8 mouse cellular contexts compared by ENCODE assay signal in genomic region chr15:11406769-11407168, GRCm38 (mm10). TPM values are rescaled to one million over a fixed set of nuclear protein-coding genes. Genes with fewer than 3 reads are reported as not detected.
A peak's percentile ranks its signal among the peaks of the same experiment; 100 is the strongest.
DNase-seq lines count a peak whose midpoint lies in the region; ATAC-seq and TF ChIP-seq lines count a peak whose summit lies in the region.

No protein-coding gene starts in this region.

- H3K36me3 ChIP-seq in kidney, adult 2 months (ENCODE audit: control insufficient read depth, insufficient read depth, low read length), result no peaks in the 10 kb centered on the region
- peaks cover 0 to 2% of the 10 kb centered on the region in 2 experiments; a peak in 1 of 4 replicates for H3K36me3 ChIP-seq in MEL (ENCODE audit: control insufficient read depth in 1 of 2, insufficient read depth in 2 of 2, low read length in 2 of 2)
- no peaks in the 10 kb centered on the region for H3K36me3 ChIP-seq in embryonic facial prominence, embryonic 10.5 days (replicated peaks)
- no peaks in the 10 kb centered on the region for H3K36me3 ChIP-seq in liver, embryonic 12.5 days
- H3K36me3 ChIP-seq in testis, adult 2 months (ENCODE audit: control insufficient read depth, insufficient read depth, low read length), result no peaks in the 10 kb centered on the region

- DNase-seq in kidney, adult 2 months, result peak; percentile 5
- no peak for DNase-seq in kidney, adult 11 months
- DNase-seq in MEL (ENCODE audit: low read depth, low spot score), result peak; percentile 86
- DNase-seq in embryonic facial prominence, embryonic 10.5 days (ENCODE audit: low spot score), result peak; percentile 41
- no peak for DNase-seq in urinary bladder, postnatal 25 days (ENCODE audit: low spot score)
- DNase-seq in heart, adult 11 months, result no peak

- H3K4me2 ChIP-seq in liver, embryonic 12.5 days, result 0 out of 2 replicates have a peak overlapping the region, but pooled peaks have one; percentile 17

- peak; percentile 87 for TF ChIP-seq RAD21 in MEL (IDR thresholded peaks at IDR 0.05; ENCODE audit: low read depth, low read length)

- 0 out of 4 replicates have a peak, but pooled peaks of 1 of the 2 experiments have one; percentile 14 for TF ChIP-seq EP300 in MEL (IDR thresholded peaks at IDR 0.05; ENCODE audit: low read depth in 1 of 2, low read length in 2 of 2)

- H3K27ac ChIP-seq in kidney, adult 2 months (ENCODE audit: insufficient read depth, low read depth, low read length), result no peak overlapping the region
- H3K27ac ChIP-seq in MEL (ENCODE audit: control insufficient read depth, low read depth, low read length), result no peak overlapping the region
- H3K27ac ChIP-seq in embryonic facial prominence, embryonic 10.5 days (replicated peaks), result no peak overlapping the region
- H3K27ac ChIP-seq in liver, embryonic 12.5 days, result no peak overlapping the region
- no peak overlapping the region for H3K27ac ChIP-seq in testis, adult 2 months (ENCODE audit: control insufficient read depth, insufficient read depth, low read depth, low read length)

- H3K9ac ChIP-seq in MEL (ENCODE audit: control insufficient read depth, low read depth, low read length, poor library complexity, severe bottlenecking), result 0 out of 2 replicates have a peak overlapping the region, but pooled peaks have one; percentile 36
- no peak overlapping the region for H3K9ac ChIP-seq in liver, embryonic 12.5 days

- H3K4me3 ChIP-seq in kidney, adult 2 months (ENCODE audit: insufficient read depth, low read depth, low read length), result peak overlapping the region; percentile 23; the same call in 1 of the 2 replicates
- H3K4me3 ChIP-seq in MEL (ENCODE audit: control insufficient read depth in 1 of 2, insufficient read depth in 1 of 2, low read depth in 2 of 2, low read length in 2 of 2), result peak overlapping the region; percentile 43 to 66
- H3K4me3 ChIP-seq in embryonic facial prominence, embryonic 10.5 days, result peak overlapping the region; percentile 31; the same call in 1 of the 2 replicates
- no peak overlapping the region for H3K4me3 ChIP-seq in liver, embryonic 12.5 days
- peak overlapping the region; percentile 25; the same call in 1 of the 2 replicates for H3K4me3 ChIP-seq in testis, adult 2 months (ENCODE audit: control insufficient read depth, low read depth, low read length)

- WGBS in kidney, adult 2 months, result 29% methylated on average over 9 of the region's 9 CpGs
- 23% methylated on average over 9 of the region's 9 CpGs for WGBS in embryonic facial prominence, embryonic 10.5 days
- 26% methylated on average over 9 of the region's 9 CpGs for WGBS in liver, embryonic 12.5 days (ENCODE audit: insufficient replicate concordance)

- no peaks in the 10 kb centered on the region for H3K79me2 ChIP-seq in MEL (ENCODE audit: control insufficient read depth, insufficient read depth, low read length, poor library complexity)

- TF ChIP-seq CTCF in kidney, adult 2 months (conservative IDR thresholded peaks at IDR 0.05; ENCODE audit: insufficient read depth, insufficient read length, low read depth, low read length), result peak; percentile 65
- peak; percentile 80 to 93 (median 86) for TF ChIP-seq CTCF in MEL (IDR thresholded peaks at IDR 0.05 in 2 of 3, conservative IDR thresholded peaks at IDR 0.05 in 1 of 3; ENCODE audit: control insufficient read depth in 1 of 3, insufficient read depth in 1 of 3, low read depth in 2 of 3, low read length in 3 of 3, poor library complexity in 1 of 3, severe bottlenecking in 1 of 3)
- TF ChIP-seq CTCF in testis, adult 2 months (IDR thresholded peaks at IDR 0.05; ENCODE audit: control insufficient read depth, insufficient read depth, insufficient replicate concordance, low read depth, low read length), result peak; percentile 44; the same call in 1 of the 2 replicates

- no peaks in the 10 kb centered on the region for H3K27me3 ChIP-seq in kidney, adult 2 months (replicated peaks; ENCODE audit: control insufficient read depth, insufficient read depth, low read length)
- H3K27me3 ChIP-seq in MEL (ENCODE audit: control insufficient read depth in 1 of 2, insufficient read depth in 2 of 2, low read length in 2 of 2), result peaks cover under 1 to 3% of the 10 kb centered on the region in 2 experiments; a peak in 1 of 4 replicates
- 0 out of 2 replicates have a peak, but pooled peaks cover 4% of the 10 kb centered on the region for H3K27me3 ChIP-seq in embryonic facial prominence, embryonic 10.5 days (replicated peaks; ENCODE audit: low read depth, poor library complexity, severe bottlenecking)
- no peaks in the 10 kb centered on the region; the same call in 1 of the 2 replicates for H3K27me3 ChIP-seq in liver, embryonic 12.5 days (replicated peaks)
- H3K27me3 ChIP-seq in testis, adult 2 months (ENCODE audit: control insufficient read depth, insufficient read depth, low read length), result no peaks in the 10 kb centered on the region

- H3K4me1 ChIP-seq in kidney, adult 2 months (ENCODE audit: control insufficient read depth, insufficient read depth, low read length), result no peaks in the 10 kb centered on the region
- peaks cover 0 to 5% of the 10 kb centered on the region in 2 experiments; a peak in 1 of 4 replicates for H3K4me1 ChIP-seq in MEL (ENCODE audit: control insufficient read depth in 1 of 2, insufficient read depth in 2 of 2, low read length in 2 of 2)
- H3K4me1 ChIP-seq in embryonic facial prominence, embryonic 10.5 days, result no peaks in the 10 kb centered on the region
- no peaks in the 10 kb centered on the region for H3K4me1 ChIP-seq in liver, embryonic 12.5 days
- H3K4me1 ChIP-seq in testis, adult 2 months (ENCODE audit: control insufficient read depth, insufficient read depth, low read length), result no peaks in the 10 kb centered on the region; the same call in 1 of the 2 replicates

- ATAC-seq in liver, embryonic 12.5 days, result no peak

- no peak for TF ChIP-seq POLR2A in kidney, adult 2 months (IDR thresholded peaks at IDR 0.05; ENCODE audit: low read depth, low read length)
- no peak for TF ChIP-seq POLR2A in MEL (IDR thresholded peaks at IDR 0.05; ENCODE audit: control insufficient read depth in 1 of 2, insufficient read depth in 1 of 2, low read depth in 1 of 2, low read length in 2 of 2, poor library complexity in 1 of 2)
- no peak for TF ChIP-seq POLR2A in testis, adult 2 months (IDR thresholded peaks at IDR 0.05; ENCODE audit: control insufficient read depth, low read depth, low read length)

- no peaks in the 10 kb centered on the region for H3K9me3 ChIP-seq in MEL (replicated peaks; ENCODE audit: insufficient read depth, low read length)
- H3K9me3 ChIP-seq in embryonic facial prominence, embryonic 10.5 days, result no peaks in the 10 kb centered on the region
- H3K9me3 ChIP-seq in liver, embryonic 12.5 days (replicated peaks), result no peaks in the 10 kb centered on the region

TF ChIP-seq in MEL, 35 proteins besides CTCF, POLR2A, EP300 and RAD21:
- no peak for TF ChIP-seq MAFK (IDR thresholded peaks at IDR 0.05; ENCODE audit: borderline replicate concordance, low read depth, low read length)
- peak; percentile 63 for TF ChIP-seq ZC3H11A (IDR thresholded peaks at IDR 0.05; ENCODE audit: low read depth, low read length)
- peak; percentile 78 for TF ChIP-seq SMC3 (IDR thresholded peaks at IDR 0.05; ENCODE audit: low read depth, low read length)
- no peak for TF ChIP-seq ZNF384 (IDR thresholded peaks at IDR 0.05; ENCODE audit: low read depth, low read length)
- TF ChIP-seq MXI1 (IDR thresholded peaks at IDR 0.05; ENCODE audit: low read depth, low read length), result peak; percentile 55
- TF ChIP-seq POLR2AphosphoS2 (IDR thresholded peaks at IDR 0.05; ENCODE audit: low read length), result no peak
- TF ChIP-seq MYC (IDR thresholded peaks at IDR 0.05; ENCODE audit: low read depth, low read length), result peak; percentile 64; the same call in 1 of the 2 replicates
- TF ChIP-seq SIN3A (IDR thresholded peaks at IDR 0.05; ENCODE audit: low read length), result peak; percentile 38; the same call in 1 of the 2 replicates
- TF ChIP-seq HCFC1 (IDR thresholded peaks at IDR 0.05; ENCODE audit: low read depth, low read length), result peak; percentile 11; the same call in 1 of the 2 replicates
- no peak for TF ChIP-seq NELFE (IDR thresholded peaks at IDR 0.05; ENCODE audit: low read depth, low read length)
- TF ChIP-seq BHLHE40 (IDR thresholded peaks at IDR 0.05; ENCODE audit: borderline replicate concordance, low read depth, low read length), result peak; percentile 54; the same call in 1 of the 2 replicates

RNA-seq across cellular contexts. Expression of gene Tars, which starts 7.3 kb away (rescaled TPM):
- polyA plus RNA-seq in kidney, adult 2 months (2012; rRNA removed), result 10.6 and 12.9 TPM in 2 replicates
- 89.0 and 124 TPM in 2 replicates for total RNA-seq in MEL (2012; rRNA removed)
- 1,000 to 10,000 TPM in 1 of 2 experiments, 100 to 1,000 TPM in 1; 174 to 1,064 TPM for polyA plus RNA-seq in MEL (2012; ENCODE audit: insufficient read depth in 1 of 2, insufficient read length in 2 of 2, low read depth in 1 of 2, low replicate concordance in 2 of 2, missing spikeins in 1 of 2)
- polyA plus RNA-seq in embryonic facial prominence, embryonic 10.5 days (2016; fragmentation: Nextera tagmentation; extraction: Ambion mirVana), result 88.5 and 91.3 TPM in 2 replicates
- 69.7 and 70.5 TPM in 2 replicates for polyA plus RNA-seq in liver, embryonic 12.5 days (2016; fragmentation: Nextera tagmentation; extraction: Ambion mirVana)
- polyA plus RNA-seq in testis, adult 2 months (2012; rRNA removed), result 4.7 and 4.8 TPM in 2 replicates

Comparison
In these comparisons a context has a peak if more than half of its experiments do, and no peak if none do; other contexts are left out.
1. DNase-seq: peak in kidney, adult 2 months (single experiment), MEL (single experiment) and embryonic facial prominence, embryonic 10.5 days (single experiment); none in kidney, adult 11 months (single experiment), urinary bladder, postnatal 25 days (single experiment) and heart, adult 11 months (single experiment).
2. Peak in every context shown above with its lines, with median percentiles within 50 percentile points of each other: CTCF ChIP-seq.